Mouse (Mus musculus): Measurements from ENCODE around the gene Foxk1. TPM values are rescaled to one million over a fixed set of nuclear protein-coding genes. Genes with fewer than 3 reads are reported as not detected.

Foxk1 gene
- 109 TPM for total RNA-seq (2023)

DNA sequence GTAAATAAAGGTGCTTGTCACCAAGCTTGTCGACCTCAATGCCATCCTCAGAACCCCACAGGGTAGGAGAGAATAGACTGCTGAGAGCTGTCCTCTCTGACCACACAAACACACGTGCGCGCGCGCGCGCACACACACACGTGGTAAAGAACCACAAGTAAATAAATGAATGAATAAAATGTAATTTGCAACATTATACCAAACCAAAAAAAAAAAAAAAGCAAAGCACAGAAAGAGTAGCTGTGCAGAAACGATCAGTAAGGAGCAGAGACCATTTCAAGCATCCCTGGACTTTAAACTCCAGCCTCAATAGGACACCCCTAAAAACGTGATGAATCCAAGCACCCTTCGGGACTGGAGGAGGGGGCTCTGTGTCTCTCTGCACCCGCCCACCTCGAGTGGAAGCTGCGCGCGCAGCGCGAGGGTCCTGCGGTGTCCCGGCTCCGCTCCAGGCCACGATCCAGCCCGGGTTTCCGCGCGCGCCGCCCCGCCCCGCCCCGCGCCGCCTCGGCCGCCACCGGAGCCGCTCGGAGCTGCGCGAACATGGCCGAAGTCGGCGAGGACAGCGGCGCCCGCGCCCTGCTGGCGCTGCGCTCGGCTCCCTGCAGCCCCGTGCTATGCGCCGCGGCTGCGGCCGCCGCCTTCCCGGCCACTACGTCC lies at the start of gene Foxk1:
Foxk1 (plus strand) TSS at position 517 of the 660 bp plus-strand sequence.

DNA sequence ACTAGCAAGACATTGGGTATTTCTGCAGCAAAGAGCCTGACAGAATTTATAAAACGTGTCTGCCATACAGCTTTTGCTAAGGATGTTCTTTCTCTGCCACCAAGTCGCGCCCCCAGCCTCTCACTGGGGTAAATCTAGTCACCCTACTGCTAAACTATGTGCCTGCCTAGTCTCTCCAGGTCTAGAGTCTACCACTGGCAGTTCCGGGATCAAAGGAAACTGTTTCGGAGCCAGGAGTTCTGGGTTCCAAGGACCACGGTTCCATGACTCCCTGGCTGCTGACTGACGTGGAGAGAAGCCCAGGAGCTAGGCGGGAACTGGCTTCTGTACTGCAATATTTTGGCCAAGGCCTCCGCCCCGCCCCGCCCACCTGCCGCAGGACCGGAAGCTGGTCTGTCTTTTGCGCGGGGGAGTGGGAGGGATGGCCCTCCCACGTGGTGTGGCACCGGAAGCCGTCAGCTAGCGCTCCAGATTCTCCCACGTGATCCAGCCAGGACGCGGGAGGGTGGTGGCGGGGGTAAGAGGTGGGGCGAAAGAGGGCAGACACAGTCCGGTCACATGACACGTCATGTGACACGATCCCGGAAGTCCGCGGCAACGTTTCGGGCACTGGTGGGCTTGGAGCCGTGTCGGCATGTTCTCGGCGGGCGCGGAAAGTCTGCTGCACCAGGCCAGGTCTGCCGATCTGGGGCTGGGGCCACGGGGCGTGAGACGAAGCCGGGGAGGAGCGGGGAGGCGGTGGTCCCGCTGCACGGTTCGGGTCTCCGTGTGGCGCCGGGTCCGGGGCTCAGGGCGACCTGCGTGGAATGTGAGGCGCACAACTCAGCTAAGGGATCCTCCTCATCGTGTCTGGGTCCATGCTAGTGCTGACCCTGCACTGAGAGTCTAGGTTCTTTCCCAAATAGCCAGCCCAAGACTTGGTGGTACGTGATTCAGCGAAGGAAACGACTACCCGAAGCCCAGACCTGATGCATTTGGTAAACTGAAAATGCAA lies 62.5 kb downstream of the Foxk1 start, which contains the start of gene Ap5z1:
Ap5z1 (plus strand) TSS at position 484 of the 994 bp plus-strand sequence.

Other genes starting within 250 kb of the Foxk1 start
- gene Ap5z1, start 62.4 kb downstream of the Foxk1 start, total RNA-seq (2023), result 51.3 TPM
- not detected for gene Papolb, start 128.6 kb downstream of the Foxk1 start, total RNA-seq (2023)
- gene Radil, start 149.6 kb downstream of the Foxk1 start, total RNA-seq (2023), result not detected
- gene Mmd2, start 207.3 kb downstream of the Foxk1 start, total RNA-seq (2023), result not detected
- 63.5 TPM for gene Wipi2, start 226.2 kb downstream of the Foxk1 start, total RNA-seq (2023)

Measured in CD4-positive naive resting alpha-beta T cell, adult 57 days (primary cell).